Mouse (Mus musculus) G1E (cell line): ENCODE data around the gene Adgrv1.

ENCODE experiments used
- CTCF ChIP-seq: IDR thresholded peaks from 2 replicates; pipeline ENCODE4 v1.5.1; 2012; ENCODE audit warnings: low read depth, low read length, inconsistent platforms, mixed read lengths
- GATA2 ChIP-seq: IDR thresholded peaks from 2 replicates; pipeline ENCODE4 v1.6.1; 2012; ENCODE audit warnings: low read depth, low read length, inconsistent platforms, borderline replicate concordance
- TAL1 ChIP-seq: conservative IDR thresholded peaks from 2 replicates; pipeline ENCODE4 v1.6.1; 2012; ENCODE audit warnings: low read depth, low read length, inconsistent platforms, mixed read lengths

GRCm38 (mm10) chr13:81596910-81597607 lies 35.9 kb downstream of the Adgrv1 start:
- no peak for TF ChIP-seq TAL1
- TF ChIP-seq CTCF, result no peak
- no peak for TF ChIP-seq GATA2
